ENCODE assay signal across 24 mouse cellular contexts in genomic region chr5:7821700-7822099, GRCm38 (mm10).
"Had no signal": no experiment of that assay in that cellular context is flagged by ENCODE, and none has a peak within 500 bp of the region (broad histone marks: within the 10 kb centered on the region; RNA-seq: fewer than 3 reads in every experiment).

No protein-coding gene starts in this region.

- H3K9me3 ChIP-seq: heart, embryonic 13.5 days; heart, embryonic 15.5 days; hindbrain, embryonic 13.5 days; hindbrain, embryonic 15.5 days; kidney, embryonic 15.5 days; limb, embryonic 13.5 days; limb, embryonic 15.5 days had no signal

- H3K9ac ChIP-seq: heart, embryonic 13.5 days; heart, embryonic 15.5 days; hindbrain, embryonic 13.5 days; hindbrain, embryonic 15.5 days; kidney, embryonic 15.5 days; limb, embryonic 13.5 days; limb, embryonic 15.5 days had no signal

- ATAC-seq: intestine, embryonic 16.5 days had no signal

- H3K4me1 ChIP-seq: heart, embryonic 13.5 days; heart, embryonic 15.5 days; hindbrain, embryonic 13.5 days; hindbrain, embryonic 15.5 days; kidney, embryonic 15.5 days; limb, embryonic 13.5 days; limb, embryonic 15.5 days had no signal

- H3K36me3 ChIP-seq: heart, embryonic 13.5 days; heart, embryonic 15.5 days; hindbrain, embryonic 13.5 days; hindbrain, embryonic 15.5 days; kidney, embryonic 15.5 days; limb, embryonic 13.5 days; limb, embryonic 15.5 days had no signal

- H3K27ac ChIP-seq: heart, adult 2 months; heart, embryonic 13.5 days; heart, embryonic 15.5 days; hindbrain, embryonic 13.5 days; hindbrain, embryonic 15.5 days; kidney, embryonic 15.5 days; kidney, postnatal 0 days; limb, embryonic 13.5 days; limb, embryonic 15.5 days had no signal

- DNase-seq: gastrocnemius, postnatal 14 days; gastrocnemius, postnatal 36 days; heart, adult 11 months; heart, adult 2 months; heart, postnatal 14 days; heart, postnatal 36 days; kidney, adult 11 months; kidney, adult 2 months; kidney, adult 9 months; kidney, postnatal 14 days; kidney, postnatal 36 days; layer of hippocampus, adult 9-11 months; layer of hippocampus, postnatal 36 days; left cerebral cortex, postnatal 4 days had no signal

- H3K27me3 ChIP-seq: heart, embryonic 13.5 days; heart, embryonic 15.5 days; hindbrain, embryonic 13.5 days; hindbrain, embryonic 15.5 days; kidney, embryonic 15.5 days; limb, embryonic 13.5 days; limb, embryonic 15.5 days had no signal

- H3K4me3 ChIP-seq: heart, adult 2 months; heart, embryonic 13.5 days; heart, embryonic 15.5 days; hindbrain, embryonic 13.5 days; hindbrain, embryonic 15.5 days; kidney, embryonic 15.5 days; limb, embryonic 13.5 days; limb, embryonic 15.5 days had no signal

- H3K4me2 ChIP-seq: heart, embryonic 11.5 days; heart, embryonic 13.5 days; heart, embryonic 15.5 days; hindbrain, embryonic 13.5 days; hindbrain, embryonic 15.5 days; kidney, embryonic 15.5 days; limb, embryonic 13.5 days; limb, embryonic 15.5 days had no signal
